ENCODE assay signal across 27 mouse cellular contexts in the genomic region with DNA sequence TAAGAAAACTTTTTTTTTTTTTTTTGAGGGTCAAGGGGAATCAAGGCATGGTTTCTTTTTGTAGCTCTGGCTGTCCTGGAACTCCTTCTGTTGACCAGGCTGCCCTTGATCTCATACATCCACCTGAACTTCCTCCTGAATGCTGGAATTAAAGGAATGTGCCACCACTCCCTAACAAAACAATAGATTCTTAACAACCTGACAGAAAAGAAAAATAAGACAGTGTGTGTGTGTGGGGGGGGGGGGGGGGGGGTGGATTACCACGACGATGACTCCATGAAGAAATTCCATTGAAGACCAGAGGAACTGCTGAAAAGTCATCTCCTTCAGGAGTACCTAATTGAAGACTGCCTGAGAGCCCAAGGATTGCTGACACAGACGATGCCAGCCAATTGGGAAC. TPM values are rescaled to one million over a fixed set of nuclear protein-coding genes. Genes with fewer than 3 reads are reported as not detected.
DNase-seq lines count a peak whose midpoint lies in the region; ATAC-seq and TF ChIP-seq lines count a peak whose summit lies in the region.
"Had no signal": no experiment of that assay in that cellular context is flagged by ENCODE, and none has a peak within 500 bp of the region (broad histone marks: within the 10 kb centered on the region; RNA-seq: fewer than 3 reads in every experiment).

No protein-coding gene starts in this region.

- H3K4me3 ChIP-seq in ES-Bruce4 (ENCODE audit: low read depth, low read length) = no peak overlapping the region
- no peak overlapping the region for H3K4me3 ChIP-seq in kidney, embryonic 16.5 days (ENCODE audit: low read length)
- no peak overlapping the region for H3K4me3 ChIP-seq in kidney, embryonic 14.5 days (ENCODE audit: low read length)

- H3K9me3 ChIP-seq in ES-Bruce4 (replicated peaks; ENCODE audit: control insufficient read depth, insufficient read depth, low read length, poor library complexity, severe bottlenecking) = 0 out of 2 replicates have a peak, but pooled peaks cover 5% of the 10 kb centered on the region
- no peaks in the 10 kb centered on the region for H3K9me3 ChIP-seq in kidney, embryonic 16.5 days (ENCODE audit: low read length)
- H3K9me3 ChIP-seq in kidney, embryonic 14.5 days (ENCODE audit: control insufficient read depth, low read length) = no peaks in the 10 kb centered on the region
- H3K9me3 ChIP-seq: G1E had no signal

- TF ChIP-seq EP300 in ES-Bruce4 (IDR thresholded peaks at IDR 0.05; ENCODE audit: insufficient read depth, low read depth, low read length) = no peak

- no peak overlapping the region for H3K4me2 ChIP-seq in kidney, embryonic 16.5 days (replicated peaks; ENCODE audit: low read depth, low read length)
- H3K4me2 ChIP-seq in kidney, embryonic 14.5 days (replicated peaks; ENCODE audit: low read depth, low read length) = no peak overlapping the region

- H3K36me3 ChIP-seq in ES-Bruce4 (ENCODE audit: control insufficient read depth, insufficient read depth, low read length, poor library complexity, severe bottlenecking) = no peaks in the 10 kb centered on the region
- no peaks in the 10 kb centered on the region for H3K36me3 ChIP-seq in kidney, embryonic 16.5 days (ENCODE audit: insufficient read depth, low read length)
- H3K36me3 ChIP-seq in kidney, embryonic 14.5 days (ENCODE audit: control insufficient read depth, insufficient read depth, low read length) = no peaks in the 10 kb centered on the region
- H3K36me3 ChIP-seq: G1E had no signal

- H3K27me3 ChIP-seq in ES-Bruce4 (ENCODE audit: control insufficient read depth, insufficient read depth, low read length, poor library complexity, severe bottlenecking) = no peaks in the 10 kb centered on the region
- no peaks in the 10 kb centered on the region for H3K27me3 ChIP-seq in kidney, embryonic 16.5 days (ENCODE audit: insufficient read depth, low read length)
- no peaks in the 10 kb centered on the region for H3K27me3 ChIP-seq in kidney, embryonic 14.5 days (ENCODE audit: control insufficient read depth, insufficient read depth, low read length)
- H3K27me3 ChIP-seq: CH12.LX, Patski had no signal

- DNase-seq in ES-CJ7 (ENCODE audit: low read depth, low spot score) (peak; percentile 79), R1 (ENCODE audit: low read depth, low spot score) (peak; percentile 91), ZHBTc4 (ENCODE audit: low read depth, low spot score) (peak; percentile 81), MN1 (ENCODE audit: low spot score) (no peak)
- no peak for DNase-seq in cerebellum, adult 9-11 months
- DNase-seq: adrenal gland, adult 2 months; adrenal gland, adult 8-10 months; adrenal gland, postnatal 10 days; adrenal gland, postnatal 14 days; adrenal gland, postnatal 25 days; adrenal gland, postnatal 36 days; B cell, adult 2 months; cerebellum, adult 11 months; cerebellum, adult 11-12 months; cerebellum, adult 18-20 months; cerebellum, adult 2 months; cerebellum, adult 8-10 months; cerebellum, adult 9-10 months; cerebellum, postnatal 10 days had no signal

- 61% methylated on average over 3 of the region's 3 CpGs for WGBS in kidney, embryonic 16.5 days
- 53% methylated on average over 3 of the region's 3 CpGs for WGBS in kidney, embryonic 14.5 days

- H3K27ac ChIP-seq in ES-Bruce4 (ENCODE audit: insufficient read depth, low read length) = peak overlapping the region; percentile 87
- H3K27ac ChIP-seq in kidney, embryonic 16.5 days (ENCODE audit: low read length) = no peak overlapping the region
- no peak overlapping the region for H3K27ac ChIP-seq in kidney, embryonic 14.5 days (ENCODE audit: low read depth, low read length)

- TF ChIP-seq CTCF in ES-Bruce4 (IDR thresholded peaks at IDR 0.05; ENCODE audit: low read depth, low read length) = no peak

- H3K9ac ChIP-seq in ES-Bruce4 (ENCODE audit: low read depth, poor library complexity, severe bottlenecking) = no peak overlapping the region
- no peak overlapping the region for H3K9ac ChIP-seq in kidney, embryonic 16.5 days (replicated peaks; ENCODE audit: low read length)
- no peak overlapping the region for H3K9ac ChIP-seq in kidney, embryonic 14.5 days (ENCODE audit: low read depth, low read length)

- peaks cover 6% of the 10 kb centered on the region for H3K4me1 ChIP-seq in ES-Bruce4 (ENCODE audit: control insufficient read depth, insufficient read depth, low read length)
- H3K4me1 ChIP-seq in kidney, embryonic 16.5 days (ENCODE audit: insufficient read depth, low read length) = no peaks in the 10 kb centered on the region
- H3K4me1 ChIP-seq in kidney, embryonic 14.5 days (ENCODE audit: control insufficient read depth, insufficient read depth, low read length) = no peaks in the 10 kb centered on the region

- TF ChIP-seq POLR2A in ES-Bruce4 (IDR thresholded peaks at IDR 0.05; ENCODE audit: insufficient read depth, low read length) = no peak

- ATAC-seq in kidney, embryonic 16.5 days (ENCODE audit: low FRiP score, low TSS enrichment) = no peak
- ATAC-seq in kidney, embryonic 14.5 days (ENCODE audit: low FRiP score, low TSS enrichment) = no peak
- ATAC-seq: activated CD4-positive, CD25-positive, alpha-beta regulatory T cell, adult 4 months; CD4-positive, CD25-positive, alpha-beta regulatory T cell, adult 4 months; Patski had no signal

RNA-seq across cellular contexts. Expression of a gene that starts 14.6 kb away (rescaled TPM):
- 232 and 240 TPM in 2 replicates for polyA plus RNA-seq in ES-Bruce4 (2011; ENCODE audit: insufficient read depth, insufficient read length, low read depth, missing spikeins)
- polyA plus RNA-seq in kidney, embryonic 16.5 days (2015; fragmentation: Nextera tagmentation; extraction: Ambion mirVana) = 218 and 238 TPM in 2 replicates
- 238 and 259 TPM in 2 replicates for polyA plus RNA-seq in kidney, embryonic 14.5 days (2014; fragmentation: Nextera tagmentation; extraction: Ambion mirVana)

Comparison
In these comparisons a context has a peak if more than half of its experiments do, and no peak if none do; other contexts are left out.
1. DNase-seq: peak in ES-CJ7 (single experiment), R1 (single experiment) and ZHBTc4 (single experiment); none in MN1 (single experiment) and cerebellum, adult 9-11 months (single experiment).